Mouse (Mus musculus) megakaryocyte, embryonic 14.5 days (primary cell): Measurements from ENCODE around the gene Kdelr1.

ENCODE experiments used
- FLI1 ChIP-seq: IDR thresholded peaks from 2 replicates; pipeline ENCODE4 v1.6.1; 2012; ENCODE audit warnings: low read length, inconsistent platforms, mixed read lengths
- GATA1 ChIP-seq: IDR thresholded peaks from 3 replicates; pipeline ENCODE4 v1.6.1; 2012; ENCODE audit warnings: mixed read lengths, low read length, inconsistent platforms, borderline replicate concordance

DNA sequence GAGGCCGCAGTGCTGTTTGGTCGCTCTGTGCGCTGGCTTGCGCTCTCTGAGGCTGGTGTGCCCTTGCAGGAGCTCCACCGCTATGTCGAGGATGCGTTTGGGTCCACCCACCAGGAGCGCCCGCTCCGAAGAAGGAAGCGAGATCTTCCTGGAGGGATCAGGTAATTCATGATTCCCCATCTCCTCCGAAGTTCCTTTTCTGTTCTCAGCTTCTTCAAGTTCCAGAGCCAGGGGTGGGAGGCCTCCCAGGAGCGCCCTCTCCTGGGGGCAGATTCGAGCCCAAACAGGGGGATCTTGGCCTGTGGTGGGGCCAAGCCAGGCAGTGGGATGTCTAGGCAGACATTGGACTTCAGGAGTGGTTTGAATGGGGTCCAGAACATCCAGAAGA lies 51.9 kb downstream of the Kdelr1 start:
- TF ChIP-seq GATA1 (no peak), FLI1 (no peak)
